Mouse (Mus musculus) stomach, embryonic 16.5 days (tissue): Measurements from ENCODE around the gene Dok5. TPM values are rescaled to one million over a fixed set of nuclear protein-coding genes. Genes with fewer than 3 reads are reported as not detected.

Source experiments
- ATAC-seq: fragments of 200-750 bp; cut with Nextera tagmentation; 2 replicates; pipeline ENCODE4 v1.8.0; 2017; ENCODE audit warnings: moderate number of reproducible peaks, moderate TSS enrichment; ENCODE audit not compliant: insufficient read depth, low FRiP score
- H3K27ac ChIP-seq: fragments of 300-500 bp; sonication (generic); 2 replicates; pipeline ENCODE4 v1.5.1; 2014; ENCODE audit warnings: low read length
- H3K27me3 ChIP-seq: fragments of 300-500 bp; sonication (generic); 2 replicates; pipeline ENCODE4 v1.6.1; 2014; ENCODE audit warnings: low read length, control low read depth, mixed read lengths; ENCODE audit not compliant: control insufficient read depth, insufficient read depth
- H3K36me3 ChIP-seq: fragments of 300-500 bp; sonication (generic); 2 replicates; pipeline ENCODE4 v1.6.1; 2014; ENCODE audit warnings: low read length; ENCODE audit not compliant: control insufficient read depth, insufficient read depth
- H3K4me1 ChIP-seq: fragments of 300-500 bp; sonication (generic); 2 replicates; pipeline ENCODE4 v1.6.1; 2014; ENCODE audit warnings: low read length, control low read depth, mixed read lengths; ENCODE audit not compliant: control insufficient read depth, insufficient read depth
- H3K4me2 ChIP-seq: fragments of 300-500 bp; sonication (generic); 2 replicates; pipeline ENCODE4 v1.6.1; 2014; ENCODE audit warnings: low read depth, low read length, mixed read lengths
- H3K4me3 ChIP-seq: fragments of 300-500 bp; sonication (generic); replicated peaks from 2 replicates; pipeline ENCODE4 v1.5.1; 2014; ENCODE audit warnings: mild to moderate bottlenecking, low read length
- H3K9ac ChIP-seq: fragments of 300-500 bp; sonication (generic); 2 replicates; pipeline ENCODE4 v1.6.1; 2014; ENCODE audit warnings: low read length
- H3K9me3 ChIP-seq: fragments of 300-500 bp; sonication (generic); replicated peaks from 2 replicates; pipeline ENCODE4 v1.6.1; 2016; ENCODE audit warnings: low read length, control low read depth; ENCODE audit not compliant: control insufficient read depth
- WGBS: fragments of 180-500 bp; shearing (Covaris S2); extraction: QIAGEN DNeasy Blood & Tissue Kit; methylation state at CpG from one replicate; pipeline ENCODE4 v1.1.7; 2014; 5-methylcytosine and 5-hydroxymethylcytosine counted together
- polyA plus RNA-seq: library from polyadenylated mRNA; unstranded; fragments of >200 nt; fragmentation: Nextera tagmentation; extraction: Ambion mirVana; gene quantifications from 2 replicates; pipeline ENCODE4 v1.2.1, GENCODE M21; 2015

Dok5 gene
- polyA plus RNA-seq, 1 experiment from 2014 or later = 3.5 TPM

- Histone ChIP-seq H3K9me3 (no peaks in the 10 kb centered on the region), H3K4me2 (no peak overlapping the region), H3K27me3 (no peaks in the 10 kb centered on the region), H3K4me3 (no peak overlapping the region), H3K9ac (no peak overlapping the region), H3K36me3 (no peaks in the 10 kb centered on the region), H3K4me1 (0 out of 2 replicates have a peak, but pooled peaks cover 2% of the 10 kb centered on the region), H3K27ac (no peak overlapping the region)
- ATAC-seq = no peak
- 85% methylated on average over 14 of the region's 14 CpGs for WGBS
Observed at GRCm38 (mm10) chr2:170829988-170830387, 98.4 kb downstream of the Dok5 start.

- Histone ChIP-seq H3K9ac (no peak overlapping the region), H3K9me3 (no peaks in the 10 kb centered on the region), H3K4me3 (no peak overlapping the region), H3K4me1 (0 out of 2 replicates have a peak, but pooled peaks cover 3% of the 10 kb centered on the region), H3K4me2 (no peak overlapping the region), H3K27me3 (no peaks in the 10 kb centered on the region), H3K27ac (no peak overlapping the region), H3K36me3 (no peaks in the 10 kb centered on the region)
- WGBS = 65% methylated on average over 10 of the region's 10 CpGs
- ATAC-seq = no peak
Observed at GRCm38 (mm10) chr2:170836862-170837261, 105.3 kb downstream of the Dok5 start.

GRCm38 (mm10) chr2:170837363-170837762 is 105.8 kb downstream of the Dok5 start:
- H3K9ac ChIP-seq = no peak overlapping the region
- no peaks in the 10 kb centered on the region for H3K27me3 ChIP-seq
- H3K27ac ChIP-seq = no peak overlapping the region
- no peak for ATAC-seq
- no peaks in the 10 kb centered on the region for H3K9me3 ChIP-seq
- WGBS = 71% methylated on average over 11 of the region's 11 CpGs
- 0 out of 2 replicates have a peak, but pooled peaks cover 3% of the 10 kb centered on the region for H3K4me1 ChIP-seq
- no peaks in the 10 kb centered on the region for H3K36me3 ChIP-seq
- no peak overlapping the region for H3K4me3 ChIP-seq
- no peak overlapping the region for H3K4me2 ChIP-seq

- Histone ChIP-seq H3K4me3 (no peak overlapping the region), H3K27ac (no peak overlapping the region), H3K9me3 (no peaks in the 10 kb centered on the region), H3K36me3 (no peaks in the 10 kb centered on the region), H3K4me1 (0 out of 2 replicates have a peak, but pooled peaks cover 3% of the 10 kb centered on the region), H3K4me2 (no peak overlapping the region), H3K27me3 (no peaks in the 10 kb centered on the region), H3K9ac (no peak overlapping the region)
- peak; percentile 47; the same call in 1 of the 2 replicates for ATAC-seq
- WGBS = 34% methylated on average over 12 of the region's 12 CpGs
Observed at GRCm38 (mm10) chr2:170837824-170838557, 106.4 kb downstream of the Dok5 start.

- H3K27ac ChIP-seq = no peak overlapping the region
- H3K4me1 ChIP-seq = 0 out of 2 replicates have a peak, but pooled peaks cover 3% of the 10 kb centered on the region
- H3K9me3 ChIP-seq = no peaks in the 10 kb centered on the region
- H3K9ac ChIP-seq = no peak overlapping the region
- ATAC-seq = no peak
- no peak overlapping the region for H3K4me2 ChIP-seq
- WGBS = 67% methylated on average over 13 of the region's 13 CpGs
- no peak overlapping the region for H3K4me3 ChIP-seq
- H3K27me3 ChIP-seq = no peaks in the 10 kb centered on the region
- H3K36me3 ChIP-seq = no peaks in the 10 kb centered on the region
Observed at GRCm38 (mm10) chr2:170841441-170841965, 109.9 kb downstream of the Dok5 start.

DNA sequence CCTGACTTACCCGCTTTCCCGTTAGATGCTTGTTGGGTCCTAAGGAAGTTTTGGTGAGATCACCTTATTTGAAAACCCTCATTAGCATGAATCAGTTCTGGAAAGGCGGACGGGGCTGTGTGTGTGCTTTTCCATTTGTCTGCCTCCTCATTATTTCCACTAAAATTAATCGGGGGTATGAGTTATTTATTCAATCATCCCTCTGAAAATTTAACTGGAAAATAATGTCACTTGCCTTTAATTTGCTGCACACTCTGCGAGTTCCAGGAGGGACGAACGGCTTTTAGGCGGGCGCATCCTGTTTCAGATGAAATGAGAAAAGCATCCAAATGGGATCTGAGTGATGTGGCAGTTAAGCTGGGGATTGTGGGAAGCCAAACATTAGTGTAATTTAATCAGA is 113.9 kb downstream of the Dok5 start:
- Histone ChIP-seq H3K4me1 (0 out of 2 replicates have a peak, but pooled peaks cover 3% of the 10 kb centered on the region), H3K27ac (no peak overlapping the region), H3K27me3 (no peaks in the 10 kb centered on the region), H3K4me3 (no peak overlapping the region), H3K4me2 (no peak overlapping the region), H3K9me3 (no peaks in the 10 kb centered on the region), H3K36me3 (no peaks in the 10 kb centered on the region), H3K9ac (no peak overlapping the region)
- WGBS = 85% methylated on average over 10 of the region's 10 CpGs
- no peak for ATAC-seq

GRCm38 (mm10) chr2:170850058-170850457 is 118.5 kb downstream of the Dok5 start:
- Histone ChIP-seq H3K4me2 (no peak overlapping the region), H3K4me1 (no peaks in the 10 kb centered on the region), H3K27me3 (no peaks in the 10 kb centered on the region), H3K4me3 (no peak overlapping the region), H3K27ac (no peak overlapping the region), H3K9me3 (no peaks in the 10 kb centered on the region), H3K9ac (no peak overlapping the region), H3K36me3 (no peaks in the 10 kb centered on the region)
- no peak for ATAC-seq
- WGBS = 95% methylated on average over 4 of the region's 4 CpGs

GRCm38 (mm10) chr2:170852337-170852736 is 120.7 kb downstream of the Dok5 start:
- H3K9me3 ChIP-seq = no peaks in the 10 kb centered on the region
- peaks cover 6% of the 10 kb centered on the region; the same call in 1 of the 2 replicates for H3K4me1 ChIP-seq
- no peak overlapping the region for H3K9ac ChIP-seq
- no peaks in the 10 kb centered on the region for H3K36me3 ChIP-seq
- no peak overlapping the region for H3K4me2 ChIP-seq
- no peak overlapping the region for H3K4me3 ChIP-seq
- WGBS = 81% methylated on average over 6 of the region's 6 CpGs
- ATAC-seq = no peak
- no peaks in the 10 kb centered on the region for H3K27me3 ChIP-seq
- no peak overlapping the region for H3K27ac ChIP-seq

- no peak for ATAC-seq
- peaks cover 6% of the 10 kb centered on the region; the same call in 1 of the 2 replicates for H3K4me1 ChIP-seq
- H3K27me3 ChIP-seq = no peaks in the 10 kb centered on the region
Observed at GRCm38 (mm10) chr2:170855210-170855609, 123.6 kb downstream of the Dok5 start.

More at GRCm38 (mm10) chr2:170855210-170855609, 123.6 kb downstream of the Dok5 start:
- no peaks in the 10 kb centered on the region for H3K9me3 ChIP-seq
- H3K36me3 ChIP-seq = no peaks in the 10 kb centered on the region
- no peak overlapping the region for H3K9ac ChIP-seq
- no peak overlapping the region for H3K4me2 ChIP-seq
- no peak overlapping the region for H3K27ac ChIP-seq
- 54% methylated on average over 3 of the region's 3 CpGs for WGBS
- no peak overlapping the region for H3K4me3 ChIP-seq
